Mouse (Mus musculus) neural tube, embryonic 11.5 days (tissue): Measurements from ENCODE around the gene Cxcl9. TPM values are rescaled to one million over a fixed set of nuclear protein-coding genes. Genes with fewer than 3 reads are reported as not detected.

ENCODE experiments used
- ATAC-seq: fragments of 200-750 bp; cut with Nextera tagmentation; 2 replicates; pipeline ENCODE4 v1.8.0; 2017; ENCODE audit warnings: moderate number of reproducible peaks, mild to moderate bottlenecking, moderate TSS enrichment, moderate library complexity; ENCODE audit not compliant: insufficient read depth, low FRiP score, low TSS enrichment
- DNase-seq: peaks from one replicate; pipeline ENCODE4 v3.0.0-alpha.2; 2015; ENCODE audit warnings: low spot score
- H3K27ac ChIP-seq: fragments of 300-500 bp; sonication (generic); 2 replicates; pipeline ENCODE4 v1.5.1; 2014; ENCODE audit warnings: low read depth, mild to moderate bottlenecking, low read length
- H3K27me3 ChIP-seq: fragments of 300-500 bp; sonication (generic); 2 replicates; pipeline ENCODE4 v1.6.1; 2014; ENCODE audit warnings: mild to moderate bottlenecking, low read length, mixed read lengths; ENCODE audit not compliant: control insufficient read depth, insufficient read depth
- H3K36me3 ChIP-seq: fragments of 300-500 bp; sonication (generic); 2 replicates; pipeline ENCODE4 v1.6.1; 2014; ENCODE audit warnings: mild to moderate bottlenecking, low read length, moderate library complexity, mixed read lengths; ENCODE audit not compliant: control insufficient read depth, insufficient read depth
- H3K4me1 ChIP-seq: fragments of 300-500 bp; sonication (generic); 2 replicates; pipeline ENCODE4 v1.6.1; 2014; ENCODE audit warnings: low read length, mixed read lengths; ENCODE audit not compliant: control insufficient read depth, insufficient read depth
- H3K4me2 ChIP-seq: fragments of 300-500 bp; sonication (generic); 2 replicates; pipeline ENCODE4 v1.6.1; 2014; ENCODE audit warnings: low read depth, mild to moderate bottlenecking, moderate library complexity
- H3K4me3 ChIP-seq: fragments of 300-500 bp; sonication (generic); 2 replicates; pipeline ENCODE4 v1.5.1; 2014; ENCODE audit warnings: low read depth, low read length
- H3K9ac ChIP-seq: fragments of 300-500 bp; sonication (generic); 2 replicates; pipeline ENCODE4 v1.6.1; 2014; ENCODE audit warnings: mild to moderate bottlenecking, low read length
- H3K9me3 ChIP-seq: fragments of 300-500 bp; sonication (generic); 2 replicates; pipeline ENCODE4 v1.6.1; 2016; ENCODE audit warnings: low read length; ENCODE audit not compliant: control insufficient read depth
- WGBS: fragments of 180-500 bp; shearing (Covaris S2); extraction: QIAGEN DNeasy Blood & Tissue Kit; methylation state at CpG from one replicate; pipeline ENCODE4 v1.1.7; 2014; 5-methylcytosine and 5-hydroxymethylcytosine counted together
- polyA plus RNA-seq: library from polyadenylated mRNA; unstranded; fragments of >200 nt; fragmentation: Nextera tagmentation; extraction: Ambion mirVana; gene quantifications from 2 replicates; pipeline ENCODE4 v1.2.1, GENCODE M21; 2014

Cxcl9 gene
- polyA plus RNA-seq, 1 experiment from 2014 or later = not detected

DNA sequence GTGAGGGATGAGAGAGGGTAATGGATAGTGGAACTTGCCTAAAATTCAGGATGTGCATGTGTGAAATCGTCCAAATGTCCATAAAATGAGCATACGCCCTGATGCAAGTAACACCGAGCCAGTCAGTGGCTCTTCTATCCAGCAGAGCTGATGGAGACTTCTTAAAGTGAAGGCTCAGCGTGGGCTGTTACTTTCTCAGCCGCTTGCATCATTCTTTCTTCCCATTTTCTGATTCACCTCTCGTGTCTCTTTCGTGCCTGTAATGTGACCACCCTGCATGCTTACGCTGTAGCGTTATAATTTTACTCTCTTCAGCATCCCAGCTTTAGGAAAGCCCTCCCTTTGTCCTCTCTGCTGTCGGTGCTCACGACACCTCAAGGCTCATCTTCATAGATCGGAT, 3.2 kb upstream of the Cxcl9 start:
- DNase-seq = no peak
- H3K4me2 ChIP-seq = no peak overlapping the region
- no peaks in the 10 kb centered on the region for H3K4me1 ChIP-seq
- H3K27me3 ChIP-seq = no peaks in the 10 kb centered on the region
- H3K36me3 ChIP-seq = no peaks in the 10 kb centered on the region
- no peak overlapping the region for H3K27ac ChIP-seq
- H3K9ac ChIP-seq = no peak overlapping the region
- H3K4me3 ChIP-seq = no peak overlapping the region
- H3K9me3 ChIP-seq = no peaks in the 10 kb centered on the region
- no peak for ATAC-seq
- WGBS = 90% methylated on average over 12 of the region's 12 CpGs

GRCm38 (mm10) chr5:92327367-92327766, 512 bp downstream of the Cxcl9 start:
- no peaks in the 10 kb centered on the region for H3K27me3 ChIP-seq
- no peak overlapping the region for H3K9ac ChIP-seq
- ATAC-seq (no peak), DNase-seq (no peak)
- no peak overlapping the region for H3K4me2 ChIP-seq
- no peak overlapping the region for H3K4me3 ChIP-seq
- 89% methylated on average over 6 of the region's 6 CpGs for WGBS
- no peaks in the 10 kb centered on the region for H3K9me3 ChIP-seq
- no peaks in the 10 kb centered on the region for H3K36me3 ChIP-seq
- H3K4me1 ChIP-seq = no peaks in the 10 kb centered on the region
- H3K27ac ChIP-seq = no peak overlapping the region

DNA sequence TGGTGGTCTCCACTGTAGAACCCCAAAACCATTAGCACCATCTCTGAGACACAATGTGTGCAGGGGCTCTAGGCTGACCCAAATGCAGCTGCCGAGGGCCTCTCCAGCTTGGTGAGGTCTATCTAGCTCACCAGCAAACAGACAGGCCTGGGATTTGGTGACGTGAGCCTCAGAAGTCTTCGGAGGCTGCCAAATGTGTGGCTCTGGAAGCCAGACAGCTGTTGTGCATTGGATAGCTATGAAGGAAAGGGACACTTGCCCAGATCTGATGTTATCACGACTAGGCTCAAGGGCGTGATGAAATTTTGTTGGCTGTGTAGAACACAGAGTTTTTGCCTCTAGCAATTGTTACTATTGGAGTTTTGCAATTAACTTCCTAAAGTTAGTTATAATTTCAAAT, 4.6 kb downstream of the Cxcl9 start:
- Histone ChIP-seq H3K4me3 (no peak overlapping the region), H3K27ac (no peak overlapping the region), H3K36me3 (no peaks in the 10 kb centered on the region), H3K4me2 (no peak overlapping the region), H3K9ac (no peak overlapping the region), H3K4me1 (no peaks in the 10 kb centered on the region), H3K27me3 (no peaks in the 10 kb centered on the region), H3K9me3 (no peaks in the 10 kb centered on the region)
- ATAC-seq (no peak), DNase-seq (no peak)
- 81% methylated on average over 5 of the region's 5 CpGs for WGBS

DNA sequence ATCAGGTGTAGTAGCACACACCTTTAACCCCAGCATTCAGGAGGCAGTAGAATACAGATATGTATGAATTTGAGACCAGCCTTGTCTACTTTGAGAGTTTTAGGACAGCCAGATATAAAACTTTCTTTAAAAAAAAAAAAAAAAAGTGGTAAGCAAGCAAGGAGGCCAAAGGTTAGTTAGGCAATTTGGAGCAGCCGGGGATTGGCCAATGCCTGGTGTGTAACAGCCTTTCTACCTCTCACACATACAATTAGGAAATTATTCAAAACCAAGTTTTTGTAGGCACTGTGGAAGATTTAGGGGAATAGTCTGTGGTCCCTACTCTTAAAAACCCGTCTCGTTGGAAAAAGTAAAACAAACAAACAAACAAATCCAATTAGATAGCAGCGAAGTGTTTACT, 5.3 kb downstream of the Cxcl9 start:
- DNase-seq = no peak
- no peaks in the 10 kb centered on the region for H3K36me3 ChIP-seq
- H3K4me1 ChIP-seq = no peaks in the 10 kb centered on the region
- H3K4me3 ChIP-seq = no peak overlapping the region
- H3K9ac ChIP-seq = no peak overlapping the region
- no peak for ATAC-seq
- no peak overlapping the region for H3K27ac ChIP-seq
- no peaks in the 10 kb centered on the region for H3K9me3 ChIP-seq
- 87% methylated on average over 4 of the region's 4 CpGs for WGBS
- no peak overlapping the region for H3K4me2 ChIP-seq
- H3K27me3 ChIP-seq = no peaks in the 10 kb centered on the region

DNA sequence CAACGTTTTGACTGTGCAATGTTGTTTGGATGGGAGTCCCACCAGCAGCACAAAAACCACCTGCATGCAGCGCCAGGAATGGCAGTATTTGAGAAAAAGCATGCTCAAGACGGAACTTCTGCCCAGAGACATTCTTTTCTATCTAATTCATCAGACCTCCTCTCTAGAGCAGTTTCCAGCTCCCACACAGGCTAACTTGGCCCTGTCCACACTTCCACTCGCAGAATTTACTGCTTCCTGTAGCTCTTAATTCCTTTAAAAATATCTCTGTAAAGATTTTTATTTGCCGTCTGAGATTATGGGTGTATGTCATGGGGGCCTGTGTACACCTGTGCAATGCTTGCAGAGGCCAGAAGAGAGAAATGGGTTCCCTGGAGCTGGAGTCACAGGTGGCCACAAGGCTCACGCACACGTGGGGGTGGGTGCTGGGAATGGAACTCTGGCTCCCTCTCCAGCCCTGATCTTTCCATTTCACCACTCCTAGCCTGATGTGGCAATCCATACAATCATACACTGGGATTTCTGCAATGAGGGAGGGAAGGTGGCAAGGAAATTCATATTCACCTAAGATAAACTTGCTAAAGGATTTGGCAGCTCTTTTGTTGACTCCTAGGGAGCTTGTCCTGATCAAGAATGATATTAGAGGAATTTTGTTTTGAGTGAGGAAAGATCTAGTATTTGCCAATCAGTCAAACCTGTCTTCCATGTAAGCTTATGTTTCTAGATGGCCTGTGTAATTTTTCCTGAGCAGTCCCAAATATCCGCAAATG, 6.1 kb downstream of the Cxcl9 start:
- H3K4me3 ChIP-seq = no peak overlapping the region
- no peak overlapping the region for H3K27ac ChIP-seq
- ATAC-seq (no peak), DNase-seq (no peak)
- no peak overlapping the region for H3K9ac ChIP-seq
- WGBS = 75% methylated on average over 8 of the region's 8 CpGs
- no peaks in the 10 kb centered on the region for H3K36me3 ChIP-seq
- no peaks in the 10 kb centered on the region for H3K4me1 ChIP-seq
- no peaks in the 10 kb centered on the region for H3K27me3 ChIP-seq
- H3K9me3 ChIP-seq = no peaks in the 10 kb centered on the region
- H3K4me2 ChIP-seq = no peak overlapping the region

DNA sequence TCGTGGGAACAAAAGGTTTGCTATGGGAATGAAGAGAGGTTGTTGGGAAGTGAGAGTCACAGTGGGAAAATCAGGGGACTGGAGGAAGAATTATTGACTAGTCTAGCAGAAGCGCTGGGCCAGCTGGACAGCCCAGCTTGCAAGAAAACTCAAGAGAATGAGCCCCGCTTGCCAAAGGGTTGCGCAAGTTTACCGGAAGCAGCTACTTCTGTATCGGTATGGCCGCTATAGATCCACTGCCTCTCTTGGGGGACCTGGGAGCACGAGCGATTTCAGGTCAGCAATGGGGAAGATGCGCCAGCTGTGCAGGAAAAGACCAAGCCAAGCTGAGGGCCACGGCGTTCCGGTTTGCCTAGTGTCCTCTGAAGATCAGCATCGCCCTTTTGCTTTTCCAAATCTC, 9.3 kb downstream of the Cxcl9 start:
- Histone ChIP-seq H3K27ac (no peak overlapping the region), H3K9me3 (no peaks in the 10 kb centered on the region), H3K27me3 (no peaks in the 10 kb centered on the region), H3K4me3 (no peak overlapping the region), H3K4me1 (no peaks in the 10 kb centered on the region), H3K36me3 (no peaks in the 10 kb centered on the region), H3K4me2 (no peak overlapping the region), H3K9ac (no peak overlapping the region)
- 92% methylated on average over 14 of the region's 14 CpGs for WGBS
- ATAC-seq = no peak
- no peak for DNase-seq

- Histone ChIP-seq H3K9me3 (no peaks in the 10 kb centered on the region), H3K4me1 (no peaks in the 10 kb centered on the region), H3K4me3 (no peak overlapping the region), H3K27ac (no peak overlapping the region), H3K4me2 (no peak overlapping the region), H3K9ac (no peak overlapping the region), H3K36me3 (no peaks in the 10 kb centered on the region), H3K27me3 (no peaks in the 10 kb centered on the region)
- DNase-seq (no peak), ATAC-seq (no peak)
- WGBS = 88% methylated on average over 7 of the region's 7 CpGs
Observed at GRCm38 (mm10) chr5:92318119-92318518, 9.8 kb downstream of the Cxcl9 start.

DNA sequence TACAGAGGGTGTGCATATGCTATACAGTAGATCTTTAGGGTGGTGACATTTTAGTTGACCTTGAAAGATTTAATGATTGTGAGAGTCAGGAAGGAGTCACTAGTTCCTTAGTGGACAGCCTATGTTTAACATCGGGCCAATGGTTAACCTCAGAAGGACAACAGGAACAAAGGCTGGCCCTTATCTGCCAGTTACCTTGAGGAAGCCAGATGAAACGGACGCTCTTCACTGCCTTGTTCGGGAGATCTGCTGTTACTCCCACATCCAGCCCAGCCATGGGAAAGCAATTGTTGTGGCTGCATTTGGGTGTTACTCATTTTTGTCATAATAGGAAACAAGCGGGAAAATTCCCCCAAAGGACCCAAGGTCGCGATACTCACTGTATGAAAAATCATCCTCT, 14.1 kb downstream of the Cxcl9 start:
- DNase-seq (no peak), ATAC-seq (no peak)
- H3K9me3 ChIP-seq = no peaks in the 10 kb centered on the region
- no peak overlapping the region for H3K27ac ChIP-seq
- H3K4me2 ChIP-seq = no peak overlapping the region
- peaks cover 4% of the 10 kb centered on the region; the same call in 1 of the 2 replicates for H3K4me1 ChIP-seq
- H3K9ac ChIP-seq = no peak overlapping the region
- WGBS = 75% methylated on average over 7 of the region's 7 CpGs
- H3K4me3 ChIP-seq = no peak overlapping the region
- H3K27me3 ChIP-seq = no peaks in the 10 kb centered on the region
- no peaks in the 10 kb centered on the region for H3K36me3 ChIP-seq

DNA sequence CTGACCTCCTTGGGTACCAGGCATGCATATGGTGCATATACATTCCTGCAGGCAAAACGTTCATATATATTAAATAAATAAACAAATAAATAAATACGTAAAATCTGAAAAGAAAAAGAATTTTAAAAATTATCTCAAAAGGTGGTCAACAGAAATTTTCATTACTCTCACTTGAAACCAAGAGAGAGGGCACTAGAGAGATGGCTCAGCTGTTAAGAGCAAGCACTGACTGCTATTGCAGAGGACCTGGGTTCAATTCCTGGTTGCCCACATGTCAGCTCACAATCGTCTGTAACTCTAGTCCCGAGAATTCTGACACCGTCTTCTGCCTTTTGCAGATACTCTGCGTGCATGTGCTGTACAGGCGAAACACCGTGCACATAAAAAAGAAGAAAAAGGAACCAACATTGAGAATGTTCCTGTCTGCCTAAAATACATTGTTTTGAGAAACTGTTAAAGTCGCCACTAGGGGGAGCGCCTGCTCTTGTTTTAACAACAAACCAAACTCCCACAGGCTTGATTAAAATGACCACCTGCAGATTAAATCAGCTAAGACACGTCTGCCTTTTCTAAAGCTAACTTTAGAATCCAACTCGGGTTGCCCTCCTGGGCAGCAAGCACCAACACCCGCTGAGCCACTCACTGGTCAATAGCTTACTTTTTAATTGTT, 15.7 kb downstream of the Cxcl9 start:
- WGBS = 15% methylated on average over 13 of the region's 13 CpGs
- H3K9ac ChIP-seq = no peak overlapping the region

More for the DNA sequence above, 15.7 kb downstream of the Cxcl9 start:
- no peak for ATAC-seq
- Histone ChIP-seq H3K4me3 (no peak overlapping the region), H3K4me2 (no peak overlapping the region), H3K27me3 (no peaks in the 10 kb centered on the region), H3K36me3 (no peaks in the 10 kb centered on the region), H3K9me3 (no peaks in the 10 kb centered on the region), H3K4me1 (peaks cover 5% of the 10 kb centered on the region; the same call in 1 of the 2 replicates), H3K27ac (no peak overlapping the region)
- peak; percentile 79 for DNase-seq
